Mouse (Mus musculus): ENCODE results near the gene A930004D18Rik. TPM values are rescaled to one million over a fixed set of nuclear protein-coding genes. Genes with fewer than 3 reads are reported as not detected.
"Not testable (repeated sequence)": the region's sequence is repeated elsewhere in the genome, so short reads cannot be mapped to it uniquely, and the experiment has no call there.

A930004D18Rik gene
- polyA plus RNA-seq, 1 experiment from 2014 or later, result 18.0 TPM

DNA sequence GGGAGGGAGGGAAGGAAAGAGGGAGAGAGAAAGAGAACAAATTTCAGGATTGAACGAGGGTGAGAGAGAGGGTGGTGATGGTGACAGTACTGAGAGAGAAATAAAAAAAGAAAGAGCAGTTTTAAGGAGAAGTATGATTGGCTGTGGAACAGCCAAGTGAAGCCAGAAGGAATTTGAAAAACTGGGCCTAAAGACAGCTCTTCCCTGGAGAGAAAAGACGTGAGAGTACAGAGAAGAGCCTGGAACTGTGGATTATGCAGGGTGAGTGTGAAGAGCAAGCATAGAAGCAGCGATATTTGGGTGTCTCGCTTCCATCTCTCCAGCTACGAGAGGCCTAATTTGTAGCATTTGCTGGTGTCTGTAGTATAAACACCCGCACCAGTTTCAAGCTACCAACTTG lies 26.3 kb downstream of the A930004D18Rik start:
- Histone ChIP-seq H3K9ac (no peak overlapping the region), H3K4me2 (replicated peaks) (no peak overlapping the region), H3K9me3 (replicated peaks) (no peaks in the 10 kb centered on the region), H3K36me3 (no peaks in the 10 kb centered on the region), H3K4me3 (no peak overlapping the region), H3K27ac (no peak overlapping the region), H3K4me1 (no peaks in the 10 kb centered on the region), H3K27me3 (no peaks in the 10 kb centered on the region)
- 90% methylated on average over 6 of the region's 6 CpGs for WGBS
- no peak for ATAC-seq (ENCODE audit: low FRiP score)

DNA sequence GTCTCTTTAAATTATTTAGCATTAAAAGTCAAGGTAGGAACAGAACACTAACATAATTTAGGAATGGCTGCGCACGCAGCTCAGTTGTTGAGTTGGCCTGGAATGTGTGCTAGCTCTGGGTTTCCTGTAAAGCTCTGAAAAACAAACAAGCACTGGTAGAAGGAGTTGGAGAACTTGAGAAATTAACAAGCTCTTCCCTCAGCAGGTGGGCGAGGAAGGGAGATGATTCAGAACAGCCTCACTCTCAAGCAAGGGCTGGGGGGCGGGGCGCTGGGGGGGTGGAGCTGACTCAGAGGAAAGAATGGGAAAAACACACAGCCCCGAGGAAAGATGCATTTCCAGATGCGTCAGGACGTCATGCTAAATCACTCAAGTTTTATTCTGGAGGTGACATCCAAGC lies 32.4 kb downstream of the A930004D18Rik start:
- WGBS, result 32% methylated on average over 8 of the region's 8 CpGs
- no peak overlapping the region for H3K4me2 ChIP-seq (replicated peaks)
- H3K27ac ChIP-seq, result no peak overlapping the region
- ATAC-seq (ENCODE audit: low FRiP score), result no peak
- H3K9ac ChIP-seq, result no peak overlapping the region
- H3K4me1 ChIP-seq, result no peaks in the 10 kb centered on the region
- no peaks in the 10 kb centered on the region for H3K27me3 ChIP-seq
- H3K4me3 ChIP-seq, result no peak overlapping the region
- H3K9me3 ChIP-seq (replicated peaks), result no peaks in the 10 kb centered on the region
- no peaks in the 10 kb centered on the region for H3K36me3 ChIP-seq

DNA sequence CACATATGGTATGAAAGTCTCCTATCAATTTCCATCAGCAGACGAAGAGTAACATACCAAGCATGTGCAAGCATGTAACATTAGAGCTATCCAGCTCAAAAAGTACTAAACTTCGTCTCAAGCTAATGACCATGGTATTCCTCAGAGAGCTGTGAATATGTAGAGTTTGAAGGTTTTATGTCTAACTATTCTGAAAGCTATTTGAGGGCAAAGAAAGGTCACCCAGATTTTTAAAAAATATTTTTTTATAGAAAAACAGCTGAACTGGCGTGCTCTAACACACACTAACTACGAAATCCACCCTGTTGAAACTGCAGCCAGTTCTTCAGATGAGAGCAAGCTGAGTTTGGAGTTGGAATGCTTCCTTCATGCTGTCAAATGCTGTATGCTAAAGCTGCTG lies 33.3 kb downstream of the A930004D18Rik start:
- ATAC-seq (ENCODE audit: low FRiP score), result no peak
- WGBS, result 78% methylated on average over 4 of the region's 4 CpGs

DNA sequence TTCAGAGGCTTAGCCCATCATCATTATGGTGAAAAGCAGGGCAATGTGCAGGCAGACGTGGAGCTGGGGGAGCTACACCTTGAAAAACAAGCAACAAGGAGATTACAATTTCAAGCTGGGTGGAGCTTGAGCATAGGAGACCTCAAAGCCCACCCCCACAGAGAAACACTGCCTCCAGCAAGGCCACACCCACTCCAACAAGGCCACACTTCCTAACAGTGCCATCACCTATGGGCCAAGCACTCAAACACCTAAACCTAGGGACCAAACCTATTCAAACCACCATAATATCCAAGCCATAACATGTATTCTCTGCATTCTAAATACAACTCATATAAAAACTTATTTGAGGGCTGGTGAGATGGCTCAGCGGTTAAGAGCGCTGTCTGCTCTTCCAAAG lies 35.2 kb downstream of the A930004D18Rik start:
- no peak for ATAC-seq (ENCODE audit: low FRiP score)
- no peak overlapping the region for H3K9ac ChIP-seq
- no peaks in the 10 kb centered on the region for H3K27me3 ChIP-seq
- H3K4me2 ChIP-seq (replicated peaks), result no peak overlapping the region
- no peaks in the 10 kb centered on the region for H3K36me3 ChIP-seq
- no peaks in the 10 kb centered on the region for H3K9me3 ChIP-seq (replicated peaks)
- H3K4me1 ChIP-seq, result no peaks in the 10 kb centered on the region
- WGBS, result 95% methylated on average over 3 of the region's 3 CpGs
- no peak overlapping the region for H3K4me3 ChIP-seq
- no peak overlapping the region for H3K27ac ChIP-seq

More for the DNA sequence above, 33.3 kb downstream of the A930004D18Rik start:
- Histone ChIP-seq H3K9ac (no peak overlapping the region), H3K4me3 (no peak overlapping the region), H3K4me2 (replicated peaks) (no peak overlapping the region), H3K4me1 (no peaks in the 10 kb centered on the region), H3K27me3 (no peaks in the 10 kb centered on the region), H3K36me3 (no peaks in the 10 kb centered on the region), H3K9me3 (replicated peaks) (no peaks in the 10 kb centered on the region), H3K27ac (no peak overlapping the region)

DNA sequence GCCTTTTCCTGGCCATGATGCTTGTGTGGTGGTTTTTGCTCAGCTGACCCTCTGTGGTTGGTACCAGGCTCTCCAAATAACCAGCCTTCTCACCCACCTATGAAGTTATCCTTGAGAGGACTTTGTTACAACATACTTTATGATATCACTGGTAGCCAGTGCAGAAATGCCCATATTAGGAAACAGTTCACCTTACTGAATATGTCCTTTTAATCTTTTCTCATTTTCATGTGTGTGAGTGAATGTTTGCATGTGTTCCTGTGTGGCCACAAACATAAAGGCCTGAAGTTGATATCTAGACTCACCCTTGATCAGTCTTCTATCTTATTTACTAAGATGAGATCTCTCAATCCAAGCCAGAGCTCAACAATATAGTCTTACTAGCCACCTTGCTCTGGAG lies 40.7 kb downstream of the A930004D18Rik start, which contains the start of gene H2al2a:
Gene H2al2a (minus strand): TSS at position 101 of the 400 bp plus-strand sequence.
- H3K27ac ChIP-seq, result no peak within 1 kb of the TSS
- H3K36me3 ChIP-seq, result no peaks in the 10 kb centered on the region
- H3K4me2 ChIP-seq (replicated peaks), result no peak within 1 kb of the TSS
- H3K4me1 ChIP-seq, result no peaks in the 10 kb centered on the region
- ATAC-seq (ENCODE audit: low FRiP score), result no peak
- no peaks in the 10 kb centered on the region for H3K27me3 ChIP-seq
- H3K9me3 ChIP-seq (replicated peaks), result no peaks in the 10 kb centered on the region
- no peak within 1 kb of the TSS for H3K9ac ChIP-seq
- H3K4me3 ChIP-seq, result no peak within 1 kb of the TSS

DNA sequence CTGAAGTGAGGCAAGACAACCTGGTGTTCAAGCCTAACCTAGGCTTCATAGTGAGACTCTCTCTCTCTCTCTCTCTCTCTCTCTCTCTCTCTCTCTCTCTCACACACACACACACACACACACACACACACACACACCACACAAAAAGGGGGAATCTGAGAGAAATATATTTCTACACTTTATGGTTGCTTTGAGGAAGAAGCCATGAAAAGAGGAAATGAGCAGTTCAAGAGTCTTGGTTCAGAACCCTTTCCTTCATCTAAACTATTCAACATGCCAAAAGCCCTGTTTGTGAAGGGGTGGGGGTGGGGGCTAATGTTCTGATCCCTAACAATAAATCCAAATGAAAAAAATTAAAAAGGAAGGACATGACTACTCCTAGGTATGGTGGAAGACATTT lies 48.0 kb downstream of the A930004D18Rik start:
- H3K4me1 ChIP-seq, result no peaks in the 10 kb centered on the region
- no peak overlapping the region for H3K4me3 ChIP-seq
- no peak overlapping the region for H3K9ac ChIP-seq
- no peaks in the 10 kb centered on the region for H3K9me3 ChIP-seq (replicated peaks)
- no peak overlapping the region for H3K27ac ChIP-seq
- H3K4me2 ChIP-seq (replicated peaks), result no peak overlapping the region
- no peaks in the 10 kb centered on the region for H3K36me3 ChIP-seq
- H3K27me3 ChIP-seq, result no peaks in the 10 kb centered on the region
- ATAC-seq (ENCODE audit: low FRiP score), result no peak

DNA sequence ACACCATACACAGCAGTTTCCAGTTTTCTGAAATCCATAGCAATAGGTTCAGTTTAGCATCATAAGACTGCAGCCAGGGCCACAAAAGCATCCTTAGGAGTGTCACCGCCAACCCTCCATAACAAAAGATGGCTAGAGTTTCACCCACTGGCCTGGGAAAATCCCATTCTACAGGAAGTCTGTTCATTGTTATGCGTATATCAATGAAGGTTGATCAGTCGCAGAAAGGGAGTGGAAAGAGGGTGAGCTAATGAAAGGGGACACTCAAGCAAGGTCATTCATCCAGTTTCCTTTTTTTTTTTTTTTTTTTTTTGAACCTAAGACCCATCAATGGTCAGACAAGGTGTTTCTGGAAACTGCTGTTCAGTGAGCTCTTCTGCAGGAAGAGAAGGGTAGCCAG lies 48.4 kb downstream of the A930004D18Rik start:
- H3K4me2 ChIP-seq (replicated peaks), result no peak overlapping the region
- H3K4me3 ChIP-seq, result no peak overlapping the region
- no peaks in the 10 kb centered on the region for H3K36me3 ChIP-seq
- no peak for ATAC-seq (ENCODE audit: low FRiP score)
- no peaks in the 10 kb centered on the region for H3K27me3 ChIP-seq
- no peak overlapping the region for H3K9ac ChIP-seq
- 55% methylated on average over 3 of the region's 3 CpGs for WGBS
- no peaks in the 10 kb centered on the region for H3K9me3 ChIP-seq (replicated peaks)
- no peak overlapping the region for H3K27ac ChIP-seq
- H3K4me1 ChIP-seq, result no peaks in the 10 kb centered on the region

DNA sequence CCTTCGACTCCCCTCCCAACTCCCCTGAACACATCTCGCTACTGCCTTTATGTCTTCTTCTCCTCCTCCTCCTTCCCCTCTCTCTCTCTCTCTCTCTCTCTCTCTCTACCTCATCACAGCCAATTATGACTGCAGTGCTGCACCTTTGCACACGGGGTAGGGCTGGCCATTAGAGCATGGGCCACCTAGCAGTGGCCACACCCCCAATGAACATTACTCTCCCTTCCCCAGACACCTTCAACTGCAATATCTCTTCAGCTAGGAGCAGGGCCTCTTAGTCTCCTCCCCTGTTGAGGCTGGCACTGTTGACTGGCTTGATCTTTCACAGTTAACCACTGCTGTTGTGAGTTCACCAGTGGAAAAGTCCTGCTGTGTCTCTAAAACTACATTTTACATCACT lies 50.8 kb downstream of the A930004D18Rik start:
- no peak for ATAC-seq (ENCODE audit: low FRiP score)
- Histone ChIP-seq H3K4me3 (no peak overlapping the region), H3K9me3 (replicated peaks) (no peaks in the 10 kb centered on the region), H3K4me2 (replicated peaks) (no peak overlapping the region), H3K4me1 (no peaks in the 10 kb centered on the region), H3K27ac (no peak overlapping the region), H3K27me3 (no peaks in the 10 kb centered on the region), H3K36me3 (no peaks in the 10 kb centered on the region), H3K9ac (no peak overlapping the region)
- 91% methylated on average over 3 of the region's 3 CpGs for WGBS

DNA sequence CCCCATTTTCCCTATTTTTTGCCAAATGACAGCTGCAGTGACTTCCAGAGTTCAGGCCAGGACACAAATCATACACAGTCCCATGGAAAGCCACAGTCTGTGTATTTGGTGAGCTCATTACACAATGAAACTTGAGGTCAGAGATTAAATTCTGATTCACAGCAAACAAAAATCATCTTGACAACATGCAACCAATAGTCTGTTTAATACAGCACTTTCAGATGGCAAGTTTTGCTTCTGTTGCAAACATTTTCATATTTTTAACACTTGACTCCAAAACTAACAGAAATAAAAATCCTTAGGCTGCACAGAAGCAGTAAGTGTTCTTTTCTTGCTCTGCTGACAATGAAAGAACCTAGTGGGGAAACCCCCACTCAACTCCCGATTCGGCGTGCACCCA lies 52.8 kb downstream of the A930004D18Rik start:
- no peak for ATAC-seq (ENCODE audit: low FRiP score)
- no peak overlapping the region for H3K4me2 ChIP-seq (replicated peaks)
- no peaks in the 10 kb centered on the region for H3K27me3 ChIP-seq
- no peak overlapping the region for H3K27ac ChIP-seq
- no peak overlapping the region for H3K4me3 ChIP-seq
- 98% methylated on average over 3 of the region's 3 CpGs for WGBS
- H3K36me3 ChIP-seq, result no peaks in the 10 kb centered on the region
- H3K9ac ChIP-seq, result no peak overlapping the region
- H3K9me3 ChIP-seq (replicated peaks), result no peaks in the 10 kb centered on the region
- H3K4me1 ChIP-seq, result no peaks in the 10 kb centered on the region

DNA sequence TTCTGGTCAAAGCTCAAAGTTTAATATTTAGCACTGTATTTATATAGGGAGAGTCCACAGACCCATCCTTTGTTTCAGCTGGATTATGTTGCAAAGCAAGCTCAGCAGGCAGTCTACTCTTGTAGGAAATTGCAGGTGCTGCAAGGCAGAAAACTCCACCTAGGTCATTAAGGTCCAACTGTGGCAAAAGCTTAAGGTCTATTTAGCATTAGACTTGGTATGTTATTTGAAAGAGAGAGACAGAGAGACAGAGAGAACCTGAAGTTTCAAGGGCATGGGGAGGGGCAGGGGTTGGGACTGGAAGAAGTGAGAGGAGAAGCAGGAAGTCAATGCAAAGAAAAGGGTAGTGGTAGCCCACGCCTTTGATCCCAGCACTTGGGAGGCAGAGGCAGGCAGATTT lies 54.8 kb downstream of the A930004D18Rik start:
- no peak overlapping the region for H3K9ac ChIP-seq
- ATAC-seq (ENCODE audit: low FRiP score), result no peak
- WGBS, result 91% methylated on average over 1 of the region's 1 CpGs
- H3K4me2 ChIP-seq (replicated peaks), result no peak overlapping the region
- H3K4me1 ChIP-seq, result no peaks in the 10 kb centered on the region
- no peaks in the 10 kb centered on the region for H3K36me3 ChIP-seq
- no peak overlapping the region for H3K27ac ChIP-seq
- H3K4me3 ChIP-seq, result no peak overlapping the region
- H3K27me3 ChIP-seq, result no peaks in the 10 kb centered on the region
- no peaks in the 10 kb centered on the region for H3K9me3 ChIP-seq (replicated peaks)

DNA sequence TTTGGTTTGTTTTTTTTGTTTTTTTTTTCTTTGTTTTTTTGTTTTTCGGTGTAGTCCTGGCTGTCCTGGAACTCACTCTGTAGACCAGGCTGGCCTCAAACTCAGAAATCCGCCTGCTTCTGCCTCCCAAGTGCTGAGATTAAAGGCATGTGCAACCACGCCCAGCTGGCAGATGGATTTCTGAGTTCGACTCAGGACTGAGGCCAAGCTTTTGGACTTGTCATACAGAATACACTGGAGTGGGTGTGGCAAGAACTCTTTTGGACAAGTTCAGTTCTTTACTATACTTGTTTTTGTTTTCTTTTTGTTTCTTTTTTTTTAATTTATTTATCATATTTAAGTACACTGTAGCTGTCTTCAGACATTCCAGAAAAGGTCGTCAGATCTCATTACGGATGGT lies 58.8 kb downstream of the A930004D18Rik start:
- Histone ChIP-seq H3K4me3 (no peak overlapping the region), H3K4me2 (replicated peaks) (no peak overlapping the region), H3K27me3 (no peaks in the 10 kb centered on the region), H3K9me3 (replicated peaks) (no peaks in the 10 kb centered on the region), H3K36me3 (no peaks in the 10 kb centered on the region), H3K4me1 (no peaks in the 10 kb centered on the region), H3K27ac (no peak overlapping the region), H3K9ac (no peak overlapping the region)
- WGBS, result 90% methylated on average over 6 of the region's 6 CpGs
- ATAC-seq (ENCODE audit: low FRiP score), result no peak

DNA sequence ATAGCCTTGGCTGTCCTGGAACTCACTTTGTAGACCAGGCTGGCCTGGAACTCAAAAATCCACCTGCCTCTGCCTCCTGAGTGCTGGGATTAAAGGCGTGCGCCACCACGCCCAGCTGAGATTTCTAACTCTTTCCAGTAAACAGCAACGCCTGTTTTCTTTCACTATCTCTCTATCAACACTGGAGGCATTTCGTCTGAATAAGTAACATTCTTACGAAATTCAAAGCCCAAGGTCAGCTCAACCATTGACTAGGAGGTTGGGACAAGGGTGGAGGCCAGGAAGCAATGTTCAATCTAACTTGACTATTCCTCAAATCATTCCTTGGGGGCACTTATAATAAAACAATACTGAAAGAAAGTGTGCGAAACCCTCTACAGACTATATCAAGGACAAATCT lies 59.3 kb downstream of the A930004D18Rik start:
- 93% methylated on average over 7 of the region's 7 CpGs for WGBS
- not testable (repeated sequence) for H3K36me3 ChIP-seq

DNA sequence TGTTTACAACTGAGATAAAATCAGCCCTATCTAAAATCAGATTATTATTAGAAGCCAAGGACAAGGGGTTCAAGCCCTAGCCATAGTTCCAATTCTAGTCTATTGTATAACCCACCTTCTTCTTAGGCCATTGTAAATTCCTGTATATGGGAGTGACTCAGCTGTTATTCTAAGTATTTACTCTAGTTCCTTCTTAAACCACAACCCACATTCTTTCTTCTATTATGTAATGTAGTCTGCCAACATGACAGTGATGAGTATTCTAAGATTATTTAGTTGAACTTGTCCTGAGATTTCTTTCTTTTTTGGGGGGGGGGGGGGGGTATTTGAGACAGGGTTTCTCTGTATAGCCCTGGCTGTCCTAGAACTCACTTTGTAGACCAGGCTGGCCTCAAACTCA lies 59.9 kb downstream of the A930004D18Rik start:
- H3K4me3 ChIP-seq; H3K9ac ChIP-seq; H3K27ac ChIP-seq; H3K4me1 ChIP-seq; H3K36me3 ChIP-seq; H3K9me3 ChIP-seq (replicated peaks); ATAC-seq (ENCODE audit: low FRiP score); H3K27me3 ChIP-seq; H3K4me2 ChIP-seq (replicated peaks): not testable (repeated sequence)

More for the DNA sequence above, 59.3 kb downstream of the A930004D18Rik start:
- H3K4me2 ChIP-seq (replicated peaks); H3K4me1 ChIP-seq; H3K9ac ChIP-seq; H3K27ac ChIP-seq; H3K4me3 ChIP-seq; ATAC-seq (ENCODE audit: low FRiP score); H3K9me3 ChIP-seq (replicated peaks); H3K27me3 ChIP-seq: not testable (repeated sequence)
